Mouse (Mus musculus): Measurements from ENCODE around the gene Agap1.

The Agap1 gene

DNA sequence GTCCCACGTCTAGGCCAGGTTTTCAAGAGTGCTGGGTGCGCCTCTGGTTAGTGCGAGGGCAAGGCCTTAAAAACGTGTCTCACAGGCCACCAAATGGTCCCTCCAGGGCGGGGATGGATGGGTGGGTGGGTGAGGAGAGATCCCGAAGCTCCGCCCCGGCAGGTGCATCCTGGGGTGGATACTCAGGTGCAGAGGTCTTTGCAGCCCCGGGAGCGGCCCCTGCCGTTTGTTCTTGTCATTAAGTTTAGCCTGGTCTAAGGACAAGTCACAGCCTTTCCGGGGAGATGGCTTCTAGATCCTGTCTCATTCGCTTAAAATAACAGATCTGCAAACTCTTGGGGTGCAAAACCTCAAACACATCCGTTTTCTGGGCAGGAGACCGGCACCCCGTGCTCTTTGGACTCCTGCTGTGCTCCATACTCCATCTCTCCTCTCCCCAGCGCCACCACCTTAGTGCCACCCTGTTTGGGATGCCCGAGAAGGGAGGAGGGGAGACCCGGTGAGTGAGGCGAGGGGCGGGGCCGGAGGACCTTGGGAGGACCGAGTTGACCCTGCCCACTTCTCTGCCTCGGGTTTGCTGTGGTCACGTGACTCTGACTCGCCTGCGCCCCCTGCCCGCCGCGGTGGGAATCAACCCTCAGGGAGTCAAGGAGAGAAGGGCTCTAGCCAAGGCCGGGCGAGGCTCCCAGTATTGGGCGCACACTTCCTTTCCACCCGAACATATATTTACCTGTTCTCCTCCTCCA, 485.5 kb downstream of the Agap1 start:
- in situ Hi-C loops (cut with MboI, MseI) = loop anchor here in 1 of 2 experiments (5.0 to 25.0 kb wide), 3 partner anchors 175 to 1428 kb away; partner anchors contain the start of gene Glrp1

DNA sequence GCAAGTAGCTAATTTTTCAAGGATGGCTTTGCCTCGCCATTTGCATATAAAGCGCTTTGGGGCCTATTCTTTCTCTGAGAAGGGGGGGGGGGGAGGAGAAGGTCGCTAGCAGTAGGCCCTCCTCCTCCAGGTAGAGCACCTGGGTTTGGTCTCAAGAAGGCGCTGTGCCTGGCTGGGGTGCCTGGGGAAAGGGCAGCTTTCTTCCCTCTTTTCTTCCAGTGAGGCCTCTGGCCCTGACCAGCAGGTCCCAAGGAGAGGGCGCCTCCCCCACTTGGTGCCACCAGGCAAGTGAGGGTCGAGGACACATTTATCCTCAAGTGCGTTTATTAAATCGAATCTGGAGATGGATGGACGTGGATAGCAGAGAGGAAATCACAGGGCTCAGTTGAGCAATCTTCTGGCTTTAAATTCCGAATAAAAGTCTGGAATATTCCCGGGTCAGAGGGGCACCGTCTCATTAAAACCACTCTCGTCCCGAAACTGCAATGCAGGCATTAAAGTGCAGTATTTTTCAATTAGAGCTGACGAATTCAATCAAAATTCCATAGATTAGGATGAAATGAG, 486.4 kb downstream of the Agap1 start:
- in situ Hi-C loops (cut with MboI, MseI) = loop anchor here in 1 of 2 experiments (10.0 to 25.0 kb wide), 2 partner anchors 176 to 1429 kb away; partner anchors contain the start of gene Glrp1

DNA sequence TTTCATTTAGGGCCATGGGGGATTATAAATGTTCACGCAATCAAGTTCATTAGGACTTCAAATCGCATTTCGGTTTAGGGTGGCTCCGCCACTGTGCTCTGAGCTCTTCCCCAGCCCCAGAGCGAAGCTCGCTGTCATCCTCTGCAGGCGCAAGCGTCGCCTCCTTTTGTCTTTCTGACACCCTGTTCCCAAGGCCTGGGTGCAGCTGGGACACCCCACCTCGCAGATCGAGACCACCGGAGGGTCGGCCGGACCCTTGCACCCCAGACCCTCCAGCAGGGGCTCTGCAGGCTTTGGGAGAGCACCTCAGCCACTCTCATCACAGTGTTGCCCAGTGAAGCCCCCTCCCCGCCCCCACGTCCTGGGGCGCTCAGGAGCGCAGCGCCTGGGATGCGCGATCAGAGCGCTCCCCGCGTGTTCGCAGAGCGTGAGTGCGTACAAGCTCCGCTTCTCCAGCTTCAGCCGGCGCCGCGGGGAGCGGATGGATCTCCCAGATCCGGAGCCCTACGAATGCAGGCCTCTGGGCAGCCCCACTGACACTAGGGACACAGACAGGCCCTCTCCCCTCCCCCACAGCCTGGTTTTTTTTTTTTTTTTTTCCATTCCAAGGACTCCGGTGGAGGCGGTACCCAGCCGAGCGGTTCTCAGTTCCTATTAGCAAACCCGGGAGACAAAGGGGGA, 487.2 kb downstream of the Agap1 start:
- in situ Hi-C loops (cut with MboI, MseI) = loop anchor here in 1 of 2 experiments (10.0 to 25.0 kb wide), 2 partner anchors 177 to 1430 kb away; partner anchors contain the start of gene Glrp1

DNA sequence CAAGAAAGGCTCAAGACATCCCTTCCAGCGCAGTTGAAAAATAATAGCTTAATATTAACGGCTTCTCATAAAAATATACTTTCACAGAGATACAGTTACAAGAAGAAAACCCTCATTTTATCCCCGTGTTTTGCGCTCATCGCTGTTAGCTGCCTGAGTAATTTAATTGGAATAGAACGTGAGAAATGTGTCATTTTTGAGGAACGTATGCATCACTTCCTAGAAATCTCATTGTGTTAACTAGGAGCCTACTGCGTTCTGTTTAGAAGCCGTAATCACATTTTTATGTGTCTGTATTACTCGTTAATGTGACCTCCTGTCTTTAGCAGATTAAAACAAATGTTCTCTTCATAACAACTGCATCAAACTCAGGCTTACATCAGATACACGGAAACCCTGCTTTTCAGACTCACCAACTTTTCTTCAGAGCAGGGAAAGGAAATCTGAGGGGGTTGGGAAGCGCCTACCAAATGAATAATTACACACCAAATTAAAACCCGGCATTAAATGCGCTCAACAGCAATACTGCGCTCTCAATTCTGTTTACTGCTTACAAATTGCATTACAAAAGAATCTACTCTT, 487.9 kb downstream of the Agap1 start:
- in situ Hi-C loops (cut with MboI, MseI) = loop anchor here in 1 of 2 experiments (10.0 to 25.0 kb wide), 2 partner anchors 178 to 1430 kb away; partner anchors contain the start of gene Glrp1

DNA sequence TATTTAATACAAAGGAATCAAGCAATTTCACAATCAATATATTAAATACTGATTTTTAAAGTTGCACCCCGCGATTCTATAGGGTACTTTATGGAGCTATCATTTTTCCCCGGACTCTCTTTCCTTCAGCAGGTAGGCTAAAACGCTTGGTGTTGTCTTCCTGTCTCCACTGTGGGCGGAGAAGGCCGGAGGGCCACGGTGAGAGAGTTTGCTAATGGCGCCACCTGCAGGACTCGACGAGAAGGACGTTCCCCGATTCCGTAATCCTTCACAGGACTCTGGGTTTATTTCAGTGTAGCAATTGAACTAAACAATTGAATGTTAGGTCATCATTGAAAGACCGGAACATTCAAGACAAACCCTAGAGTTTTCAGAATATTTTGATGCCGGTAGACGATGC, 488.6 kb downstream of the Agap1 start:
- in situ Hi-C loops (cut with MboI, MseI) = loop anchor here in 1 of 2 experiments (10.0 to 25.0 kb wide), 2 partner anchors 178 to 1431 kb away; partner anchors contain the start of gene Glrp1

Data from T-helper 17 cell (primary cell).